Mouse (Mus musculus): ENCODE results near the gene Hmx1. TPM values are rescaled to one million over a fixed set of nuclear protein-coding genes. Genes with fewer than 3 reads are reported as not detected.

Gene Hmx1
- polyA plus RNA-seq, 1 experiment from 2014 or later: 8.5 TPM

- Histone ChIP-seq H3K4me3 (ENCODE audit: low read depth, low read length) (no peak overlapping the region), H3K27ac (ENCODE audit: low read depth, low read length) (no peak overlapping the region), H3K4me2 (ENCODE audit: low read depth) (no peak overlapping the region; the same call in 1 of the 2 replicates), H3K36me3 (ENCODE audit: control insufficient read depth, insufficient read depth, low read length) (no peaks in the 10 kb centered on the region), H3K9ac (ENCODE audit: low read length) (no peak overlapping the region), H3K27me3 (ENCODE audit: control insufficient read depth, insufficient read depth, low read length) (peaks cover 98% of the 10 kb centered on the region), H3K4me1 (ENCODE audit: control insufficient read depth, insufficient read depth, low read length) (0 out of 2 replicates have a peak, but pooled peaks cover 2% of the 10 kb centered on the region), H3K9me3 (ENCODE audit: control insufficient read depth, low read length) (no peaks in the 10 kb centered on the region)
- no peak for ATAC-seq (ENCODE audit: insufficient read depth, low FRiP score, low TSS enrichment)
- no peak for DNase-seq (ENCODE audit: low spot score)
- under 1% methylated on average over 51 of the region's 57 CpGs for WGBS
These were observed 8.2 kb downstream of the Hmx1 start for GRCm38 (mm10) chr5:35396976-35397641.

- Histone ChIP-seq H3K4me2 (ENCODE audit: low read depth) (no peak overlapping the region; the same call in 1 of the 2 replicates), H3K27me3 (ENCODE audit: control insufficient read depth, insufficient read depth, low read length) (peaks cover 98% of the 10 kb centered on the region), H3K4me3 (ENCODE audit: low read depth, low read length) (peak overlapping the region; percentile 12; the same call in 1 of the 2 replicates), H3K9me3 (ENCODE audit: control insufficient read depth, low read length) (no peaks in the 10 kb centered on the region), H3K4me1 (ENCODE audit: control insufficient read depth, insufficient read depth, low read length) (no peaks in the 10 kb centered on the region), H3K36me3 (ENCODE audit: control insufficient read depth, insufficient read depth, low read length) (no peaks in the 10 kb centered on the region), H3K27ac (ENCODE audit: low read depth, low read length) (no peak overlapping the region), H3K9ac (ENCODE audit: low read length) (no peak overlapping the region)
- DNase-seq (ENCODE audit: low spot score) (no peak), ATAC-seq (ENCODE audit: insufficient read depth, low FRiP score, low TSS enrichment) (no peak)
- WGBS: under 1% methylated on average over 51 of the region's 52 CpGs
These were observed 8.9 kb downstream of the Hmx1 start for GRCm38 (mm10) chr5:35397642-35398309.

GRCm38 (mm10) chr5:35398310-35398910, 9.5 kb downstream of the Hmx1 start:
- H3K9ac ChIP-seq (ENCODE audit: low read length): no peak overlapping the region
- 2% methylated on average over 14 of the region's 14 CpGs for WGBS

GRCm38 (mm10) chr5:35399061-35399460, 10.2 kb downstream of the Hmx1 start:
- H3K27me3 ChIP-seq (ENCODE audit: control insufficient read depth, insufficient read depth, low read length): peaks cover 98% of the 10 kb centered on the region
- no peaks in the 10 kb centered on the region for H3K36me3 ChIP-seq (ENCODE audit: control insufficient read depth, insufficient read depth, low read length)
- no peak overlapping the region for H3K9ac ChIP-seq (ENCODE audit: low read length)
- ATAC-seq (ENCODE audit: insufficient read depth, low FRiP score, low TSS enrichment) (no peak), DNase-seq (ENCODE audit: low spot score) (no peak)
- H3K4me1 ChIP-seq (ENCODE audit: control insufficient read depth, insufficient read depth, low read length): no peaks in the 10 kb centered on the region
- no peak overlapping the region for H3K4me2 ChIP-seq (ENCODE audit: low read depth)
- H3K4me3 ChIP-seq (ENCODE audit: low read depth, low read length): no peak overlapping the region; the same call in 1 of the 2 replicates
- 6% methylated on average over 7 of the region's 7 CpGs for WGBS
- H3K27ac ChIP-seq (ENCODE audit: low read depth, low read length): no peak overlapping the region
- no peaks in the 10 kb centered on the region for H3K9me3 ChIP-seq (ENCODE audit: control insufficient read depth, low read length)

More at GRCm38 (mm10) chr5:35398310-35398910, 9.5 kb downstream of the Hmx1 start:
- no peak for DNase-seq (ENCODE audit: low spot score)
- no peaks in the 10 kb centered on the region for H3K4me1 ChIP-seq (ENCODE audit: control insufficient read depth, insufficient read depth, low read length)
- peaks cover 98% of the 10 kb centered on the region for H3K27me3 ChIP-seq (ENCODE audit: control insufficient read depth, insufficient read depth, low read length)
- ATAC-seq (ENCODE audit: insufficient read depth, low FRiP score, low TSS enrichment): no peak
- no peak overlapping the region for H3K27ac ChIP-seq (ENCODE audit: low read depth, low read length)
- no peaks in the 10 kb centered on the region for H3K36me3 ChIP-seq (ENCODE audit: control insufficient read depth, insufficient read depth, low read length)
- no peak overlapping the region for H3K4me2 ChIP-seq (ENCODE audit: low read depth)
- H3K9me3 ChIP-seq (ENCODE audit: control insufficient read depth, low read length): no peaks in the 10 kb centered on the region
- H3K4me3 ChIP-seq (ENCODE audit: low read depth, low read length): no peak overlapping the region; the same call in 1 of the 2 replicates

GRCm38 (mm10) chr5:35399704-35400320, 10.9 kb downstream of the Hmx1 start:
- WGBS: 1% methylated on average over 48 of the region's 48 CpGs
- ATAC-seq (ENCODE audit: insufficient read depth, low FRiP score, low TSS enrichment) (no peak), DNase-seq (ENCODE audit: low spot score) (peak; percentile 57)
- peaks cover 96% of the 10 kb centered on the region for H3K27me3 ChIP-seq (ENCODE audit: control insufficient read depth, insufficient read depth, low read length)
- H3K4me2 ChIP-seq (ENCODE audit: low read depth): 0 out of 2 replicates have a peak overlapping the region, but pooled peaks have one; percentile 20
- H3K4me1 ChIP-seq (ENCODE audit: control insufficient read depth, insufficient read depth, low read length): no peaks in the 10 kb centered on the region
- H3K36me3 ChIP-seq (ENCODE audit: control insufficient read depth, insufficient read depth, low read length): no peaks in the 10 kb centered on the region
- H3K9ac ChIP-seq (ENCODE audit: low read length): no peak overlapping the region
- H3K9me3 ChIP-seq (ENCODE audit: control insufficient read depth, low read length): no peaks in the 10 kb centered on the region
- H3K27ac ChIP-seq (ENCODE audit: low read depth, low read length): no peak overlapping the region
- no peak overlapping the region for H3K4me3 ChIP-seq (ENCODE audit: low read depth, low read length)

- H3K4me1 ChIP-seq (ENCODE audit: control insufficient read depth, insufficient read depth, low read length): no peaks in the 10 kb centered on the region
- no peak overlapping the region for H3K4me3 ChIP-seq (ENCODE audit: low read depth, low read length)
- no peak for DNase-seq (ENCODE audit: low spot score)
- H3K27ac ChIP-seq (ENCODE audit: low read depth, low read length): no peak overlapping the region
- H3K4me2 ChIP-seq (ENCODE audit: low read depth): no peak overlapping the region
- WGBS: 2% methylated on average over 8 of the region's 8 CpGs
- no peaks in the 10 kb centered on the region for H3K9me3 ChIP-seq (ENCODE audit: control insufficient read depth, low read length)
- no peak for ATAC-seq (ENCODE audit: insufficient read depth, low FRiP score, low TSS enrichment)
- H3K27me3 ChIP-seq (ENCODE audit: control insufficient read depth, insufficient read depth, low read length): peaks cover 91% of the 10 kb centered on the region
- H3K9ac ChIP-seq (ENCODE audit: low read length): no peak overlapping the region
- H3K36me3 ChIP-seq (ENCODE audit: control insufficient read depth, insufficient read depth, low read length): no peaks in the 10 kb centered on the region
These were observed 12.3 kb downstream of the Hmx1 start for GRCm38 (mm10) chr5:35401240-35401639.

GRCm38 (mm10) chr5:35407411-35407930, 18.6 kb downstream of the Hmx1 start:
- H3K4me2 ChIP-seq (ENCODE audit: low read depth): no peak overlapping the region
- 73% methylated on average over 9 of the region's 9 CpGs for WGBS
- H3K4me1 ChIP-seq (ENCODE audit: control insufficient read depth, insufficient read depth, low read length): no peaks in the 10 kb centered on the region
- H3K4me3 ChIP-seq (ENCODE audit: low read depth, low read length): no peak overlapping the region
- H3K9me3 ChIP-seq (ENCODE audit: control insufficient read depth, low read length): no peaks in the 10 kb centered on the region
- no peaks in the 10 kb centered on the region for H3K36me3 ChIP-seq (ENCODE audit: control insufficient read depth, insufficient read depth, low read length)
- no peak for DNase-seq (ENCODE audit: low spot score)
- no peak for ATAC-seq (ENCODE audit: insufficient read depth, low FRiP score, low TSS enrichment)
- no peak overlapping the region for H3K27ac ChIP-seq (ENCODE audit: low read depth, low read length)
- H3K27me3 ChIP-seq (ENCODE audit: control insufficient read depth, insufficient read depth, low read length): peaks cover 31% of the 10 kb centered on the region
- no peak overlapping the region for H3K9ac ChIP-seq (ENCODE audit: low read length)

GRCm38 (mm10) chr5:35411028-35411427, 22.1 kb downstream of the Hmx1 start:
- WGBS: 53% methylated on average over 10 of the region's 10 CpGs
- no peak overlapping the region for H3K4me2 ChIP-seq (ENCODE audit: low read depth)
- DNase-seq (ENCODE audit: low spot score) (no peak), ATAC-seq (ENCODE audit: insufficient read depth, low FRiP score, low TSS enrichment) (no peak)
- H3K27ac ChIP-seq (ENCODE audit: low read depth, low read length): no peak overlapping the region
- peaks cover 9% of the 10 kb centered on the region; the same call in 1 of the 2 replicates for H3K27me3 ChIP-seq (ENCODE audit: control insufficient read depth, insufficient read depth, low read length)
- H3K9me3 ChIP-seq (ENCODE audit: control insufficient read depth, low read length): no peaks in the 10 kb centered on the region
- no peaks in the 10 kb centered on the region for H3K36me3 ChIP-seq (ENCODE audit: control insufficient read depth, insufficient read depth, low read length)
- H3K9ac ChIP-seq (ENCODE audit: low read length): no peak overlapping the region
- H3K4me1 ChIP-seq (ENCODE audit: control insufficient read depth, insufficient read depth, low read length): no peaks in the 10 kb centered on the region
- H3K4me3 ChIP-seq (ENCODE audit: low read depth, low read length): no peak overlapping the region

Measured in neural tube, embryonic 11.5 days (tissue).